Mouse (Mus musculus): ENCODE data around the gene Dram2. TPM values are rescaled to one million over a fixed set of nuclear protein-coding genes. Genes with fewer than 3 reads are reported as not detected.
"Not testable (repeated sequence)": the region's sequence is repeated elsewhere in the genome, so short reads cannot be mapped to it uniquely, and the experiment has no call there.

Dram2 gene
- polyA plus RNA-seq, 1 experiment from 2014 or later, result 42.6 TPM

DNA sequence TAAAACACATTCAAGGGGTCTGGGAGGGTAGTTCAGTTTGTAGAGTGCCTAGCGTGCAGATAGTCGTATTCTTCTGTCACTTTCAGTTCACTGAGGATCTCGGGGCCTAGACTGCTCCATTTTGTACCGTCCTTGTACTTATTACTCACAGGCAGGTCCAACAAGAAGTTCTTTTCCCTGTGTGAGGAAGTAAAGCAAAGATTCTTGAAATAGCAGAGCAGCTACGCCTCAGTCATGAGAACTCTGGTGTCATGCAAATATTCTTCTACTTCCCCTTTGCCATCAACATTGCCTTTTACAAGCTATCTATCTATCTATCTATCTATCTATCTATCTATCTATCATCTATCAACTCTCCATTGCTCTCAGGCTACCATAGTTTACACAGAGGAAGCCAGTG lies 5.8 kb downstream of the Dram2 start:
- 94% methylated on average over 5 of the region's 5 CpGs for WGBS
- no peak overlapping the region for H3K27ac ChIP-seq
- H3K9ac ChIP-seq, result no peak overlapping the region
- ATAC-seq, result no peak
- H3K4me2 ChIP-seq, result no peak overlapping the region
- H3K4me3 ChIP-seq, result no peak overlapping the region
- H3K9me3 ChIP-seq (replicated peaks), result no peaks in the 10 kb centered on the region
- H3K27me3 ChIP-seq, result no peaks in the 10 kb centered on the region
- peaks cover 38% of the 10 kb centered on the region for H3K36me3 ChIP-seq (ENCODE audit: poor library complexity, severe bottlenecking)
- H3K4me1 ChIP-seq, result peaks cover 10% of the 10 kb centered on the region; the same call in 1 of the 2 replicates

DNA sequence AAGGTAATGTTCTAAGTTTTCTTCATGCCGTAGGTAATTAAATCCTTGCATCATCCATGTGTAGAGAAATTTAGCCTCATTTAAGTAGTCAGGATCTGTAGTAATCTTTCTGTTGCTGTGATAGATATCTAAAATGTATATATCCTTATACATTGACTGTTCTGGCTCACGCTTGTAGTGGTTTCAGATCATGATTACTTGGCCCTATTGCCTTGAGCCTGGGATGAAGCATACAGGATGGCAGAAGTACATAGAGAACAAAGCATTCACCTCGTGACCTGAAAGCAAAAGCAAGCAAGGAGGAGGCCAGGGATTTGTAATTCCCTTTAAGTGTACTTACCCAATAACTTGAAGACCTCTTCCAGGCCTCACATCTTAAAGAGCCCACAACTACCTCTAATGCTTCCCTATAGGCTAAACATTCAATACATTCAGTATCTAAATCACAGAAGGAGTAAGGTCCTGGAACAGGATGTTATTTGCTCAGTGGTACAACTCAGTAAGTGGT lies 8.2 kb downstream of the Dram2 start:
- Histone ChIP-seq H3K4me2 (no peak overlapping the region), H3K9ac (no peak overlapping the region), H3K9me3 (replicated peaks) (no peaks in the 10 kb centered on the region), H3K27ac (no peak overlapping the region), H3K27me3 (no peaks in the 10 kb centered on the region), H3K4me3 (no peak overlapping the region), H3K4me1 (no peaks in the 10 kb centered on the region), H3K36me3 (ENCODE audit: poor library complexity, severe bottlenecking) (peaks cover 38% of the 10 kb centered on the region)
- ATAC-seq, result no peak
- WGBS, result 90% methylated on average over 3 of the region's 3 CpGs

DNA sequence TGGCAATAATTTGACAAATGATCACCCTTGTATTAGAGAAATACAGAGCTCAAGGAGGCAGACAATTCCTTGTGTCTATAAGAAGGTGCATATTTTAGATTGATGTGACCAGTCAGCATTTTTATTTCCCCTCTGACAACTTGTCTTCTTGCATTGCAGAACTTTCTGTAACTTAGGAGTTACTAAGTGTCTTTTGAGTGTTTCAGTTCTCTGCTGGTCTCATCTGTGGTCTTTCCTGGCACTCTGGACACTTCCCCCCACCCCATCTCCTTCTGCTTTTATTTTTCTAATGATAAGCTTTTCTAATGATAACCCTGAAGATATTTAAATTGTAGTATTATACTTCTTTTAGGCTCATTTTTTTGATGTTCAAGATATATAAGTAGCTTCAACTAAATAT lies 10.7 kb downstream of the Dram2 start:
- no peaks in the 10 kb centered on the region for H3K9me3 ChIP-seq (replicated peaks)
- no peak overlapping the region for H3K27ac ChIP-seq
- peaks cover 30% of the 10 kb centered on the region for H3K36me3 ChIP-seq (ENCODE audit: poor library complexity, severe bottlenecking)
- H3K27me3 ChIP-seq, result no peaks in the 10 kb centered on the region
- H3K4me3 ChIP-seq, result no peak overlapping the region
- H3K4me2 ChIP-seq, result no peak overlapping the region
- no peak overlapping the region for H3K9ac ChIP-seq
- no peak for ATAC-seq
- H3K4me1 ChIP-seq, result no peaks in the 10 kb centered on the region

DNA sequence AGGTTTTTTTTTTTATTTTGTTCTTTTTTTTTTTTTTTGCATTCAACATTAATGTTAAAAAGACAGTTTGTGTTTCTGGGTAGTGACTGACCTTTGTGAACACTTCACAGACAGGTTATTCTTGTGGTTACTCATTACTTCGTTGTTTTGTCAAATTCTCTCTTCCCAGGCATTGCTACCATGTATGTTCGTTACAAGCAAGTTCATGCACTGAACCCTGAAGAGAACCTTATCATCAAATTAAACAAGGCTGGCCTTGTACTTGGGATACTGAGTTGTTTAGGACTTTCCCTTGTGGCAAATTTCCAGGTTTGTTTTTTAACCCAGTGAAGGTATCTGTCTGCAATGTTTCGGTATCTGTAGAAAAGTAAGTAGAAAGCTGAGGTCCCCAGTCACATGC lies 18.3 kb downstream of the Dram2 start:
- WGBS, result 92% methylated on average over 3 of the region's 3 CpGs
- H3K4me3 ChIP-seq, result no peak overlapping the region

DNA sequence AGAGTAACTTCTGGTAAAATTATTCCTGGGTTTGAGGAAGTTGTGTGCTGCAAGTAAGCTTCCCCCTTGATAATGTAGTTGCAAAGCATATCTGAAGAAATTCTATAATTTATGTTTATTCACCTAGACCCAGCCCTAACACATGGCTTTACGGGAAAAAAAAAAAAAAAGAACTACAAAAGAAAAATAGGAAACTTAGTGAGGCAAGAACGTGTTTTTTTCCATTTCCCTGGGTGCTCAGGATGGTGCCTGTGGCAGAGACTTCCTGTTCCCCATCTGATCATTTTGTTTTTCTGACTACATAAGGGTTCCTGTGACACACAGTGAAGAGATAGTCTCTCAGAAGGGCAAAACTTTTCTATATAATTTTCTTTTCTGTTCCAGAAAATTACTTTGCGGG lies 25.6 kb downstream of the Dram2 start:
- Histone ChIP-seq H3K27ac (no peak overlapping the region), H3K27me3 (no peaks in the 10 kb centered on the region), H3K9ac (no peak overlapping the region), H3K4me1 (no peaks in the 10 kb centered on the region), H3K4me2 (no peak overlapping the region), H3K4me3 (no peak overlapping the region), H3K36me3 (ENCODE audit: poor library complexity, severe bottlenecking) (0 out of 2 replicates have a peak, but pooled peaks cover 9% of the 10 kb centered on the region), H3K9me3 (replicated peaks) (no peaks in the 10 kb centered on the region)
- ATAC-seq, result no peak
- 84% methylated on average over 3 of the region's 3 CpGs for WGBS

More for the DNA sequence above, 18.3 kb downstream of the Dram2 start:
- H3K4me1 ChIP-seq, result no peaks in the 10 kb centered on the region
- no peak for ATAC-seq
- peaks cover 13% of the 10 kb centered on the region; the same call in 1 of the 2 replicates for H3K36me3 ChIP-seq (ENCODE audit: poor library complexity, severe bottlenecking)
- H3K27me3 ChIP-seq, result no peaks in the 10 kb centered on the region
- H3K4me2 ChIP-seq, result no peak overlapping the region
- no peaks in the 10 kb centered on the region for H3K9me3 ChIP-seq (replicated peaks)
- no peak overlapping the region for H3K9ac ChIP-seq
- no peak overlapping the region for H3K27ac ChIP-seq

DNA sequence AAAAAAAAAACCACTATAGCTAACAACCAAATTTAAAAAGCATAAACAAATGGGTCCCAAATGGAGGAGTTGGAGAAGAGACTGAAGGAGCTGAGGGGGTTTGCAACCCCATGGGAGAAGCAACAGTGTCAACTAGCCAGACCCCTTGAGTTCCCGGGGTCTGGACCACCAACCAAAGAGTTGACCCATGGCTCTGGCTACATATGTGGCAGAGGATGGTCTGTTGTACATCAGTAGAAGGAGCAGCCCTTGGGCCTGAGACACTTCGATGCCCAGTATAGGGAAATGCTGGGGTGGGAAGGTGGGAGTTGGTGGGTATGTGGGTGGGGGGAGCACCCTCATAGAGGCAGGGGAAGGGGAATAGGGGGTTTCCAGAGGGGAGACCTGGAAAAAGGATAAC lies 31.7 kb downstream of the Dram2 start:
- H3K4me1 ChIP-seq, result no peaks in the 10 kb centered on the region
- no peak overlapping the region for H3K9ac ChIP-seq
- no peak for ATAC-seq
- no peaks in the 10 kb centered on the region for H3K27me3 ChIP-seq
- no peak overlapping the region for H3K4me2 ChIP-seq
- no peaks in the 10 kb centered on the region for H3K36me3 ChIP-seq (ENCODE audit: poor library complexity, severe bottlenecking)
- H3K27ac ChIP-seq, result no peak overlapping the region
- H3K4me3 ChIP-seq, result no peak overlapping the region
- H3K9me3 ChIP-seq (replicated peaks), result no peaks in the 10 kb centered on the region
- 93% methylated on average over 2 of the region's 2 CpGs for WGBS

DNA sequence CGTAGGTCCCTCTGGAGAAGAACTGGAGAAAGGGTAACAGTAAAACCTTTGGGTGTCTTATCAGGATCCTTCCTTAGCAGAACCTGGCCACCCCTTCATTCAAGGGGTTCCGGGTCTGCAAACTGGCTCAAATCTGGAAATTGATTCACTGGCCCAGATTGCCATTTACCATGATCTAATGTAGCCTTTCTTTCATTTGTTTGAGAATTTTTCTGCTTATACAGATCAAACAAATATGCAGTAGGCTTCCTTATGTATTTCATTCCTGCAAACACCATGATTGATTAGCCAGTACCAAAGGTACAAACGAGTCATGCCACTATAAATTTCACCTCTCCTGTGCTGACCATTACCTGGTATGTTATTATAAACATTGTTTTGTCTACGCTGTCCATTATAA lies 46.0 kb downstream of the Dram2 start:
- H3K4me2 ChIP-seq; H3K4me3 ChIP-seq; H3K27me3 ChIP-seq; H3K9ac ChIP-seq; H3K36me3 ChIP-seq (ENCODE audit: poor library complexity, severe bottlenecking); H3K9me3 ChIP-seq (replicated peaks); ATAC-seq; H3K27ac ChIP-seq; H3K4me1 ChIP-seq: not testable (repeated sequence)
- 86% methylated on average over 4 of the region's 4 CpGs for WGBS

DNA sequence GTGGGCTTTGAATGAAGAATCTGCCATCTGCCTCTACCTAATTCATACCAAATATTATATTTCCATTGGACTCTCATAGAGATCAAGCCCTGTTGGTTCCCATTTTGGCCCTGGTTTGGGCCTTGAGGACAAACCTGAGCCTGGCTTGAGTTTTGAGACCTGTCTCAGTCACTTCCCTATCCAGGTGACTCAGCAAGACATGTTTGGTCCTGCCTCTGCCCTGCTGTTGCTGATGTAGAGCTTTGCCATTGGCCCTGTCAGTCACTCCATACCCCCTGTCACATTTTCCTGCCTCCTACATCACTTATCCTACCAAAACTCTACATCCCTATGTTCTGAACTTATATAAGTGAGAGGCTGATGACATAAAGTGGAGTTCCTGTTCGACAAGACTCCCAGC lies 70.5 kb downstream of the Dram2 start:
- Histone ChIP-seq H3K9ac (no peak overlapping the region), H3K9me3 (replicated peaks) (no peaks in the 10 kb centered on the region), H3K4me2 (no peak overlapping the region), H3K27me3 (no peaks in the 10 kb centered on the region), H3K36me3 (ENCODE audit: poor library complexity, severe bottlenecking) (no peaks in the 10 kb centered on the region), H3K4me1 (no peaks in the 10 kb centered on the region), H3K27ac (no peak overlapping the region), H3K4me3 (no peak overlapping the region)
- 90% methylated on average over 1 of the region's 1 CpGs for WGBS
- no peak for ATAC-seq

Other genes starting within 250 kb of the Dram2 start
- not detected in 2 replicates for gene Chil6, start 141.6 kb upstream of the Dram2 start, polyA plus RNA-seq (2015; fragmentation: Nextera tagmentation; extraction: Ambion mirVana)
- gene Dennd2d, start 65.4 kb upstream of the Dram2 start, polyA plus RNA-seq (2015; fragmentation: Nextera tagmentation; extraction: Ambion mirVana), result 0.25 and 0.55 TPM in 2 replicates
- 35.8 and 38.5 TPM in 2 replicates for gene Cept1, start within 50 bp of the Dram2 start, polyA plus RNA-seq (2015; fragmentation: Nextera tagmentation; extraction: Ambion mirVana)
- gene Lrif1, start 137.2 kb downstream of the Dram2 start, polyA plus RNA-seq (2015; fragmentation: Nextera tagmentation; extraction: Ambion mirVana), result 17.6 and 20.3 TPM in 2 replicates
- 2.2 TPM in 2 replicates for gene Cd53, start 242.4 kb downstream of the Dram2 start, polyA plus RNA-seq (2015; fragmentation: Nextera tagmentation; extraction: Ambion mirVana)